Mouse (Mus musculus) intestine, embryonic 14.5 days (tissue): Measurements from ENCODE around the gene Mark4. TPM values are rescaled to one million over a fixed set of nuclear protein-coding genes. Genes with fewer than 3 reads are reported as not detected.

Source experiments
- ATAC-seq: fragments of 200-750 bp; cut with Nextera tagmentation; replicated peaks from 2 replicates; pipeline ENCODE4 v1.8.0; 2017; ENCODE audit warnings: low read depth, moderate number of reproducible peaks, moderate TSS enrichment, moderate library complexity; ENCODE audit not compliant: low FRiP score, low TSS enrichment
- DNase-seq: peaks from one replicate; pipeline ENCODE4 v3.0.0-alpha.2; 2018; ENCODE audit warnings: low spot score
- H3K27ac ChIP-seq: fragments of 300-500 bp; sonication (generic); 2 replicates; pipeline ENCODE4 v1.5.1; 2014; ENCODE audit warnings: low read depth, mild to moderate bottlenecking, control low read depth
- H3K27me3 ChIP-seq: fragments of 300-500 bp; sonication (generic); replicated peaks from 2 replicates; pipeline ENCODE4 v1.6.1; 2014; ENCODE audit warnings: low read length, control low read depth; ENCODE audit not compliant: control insufficient read depth, insufficient read depth
- H3K36me3 ChIP-seq: fragments of 300-500 bp; sonication (generic); 2 replicates; pipeline ENCODE4 v1.6.1; 2014; ENCODE audit warnings: low read length, control low read depth; ENCODE audit not compliant: control insufficient read depth, insufficient read depth
- H3K4me1 ChIP-seq: fragments of 300-500 bp; sonication (generic); replicated peaks from 2 replicates; pipeline ENCODE4 v1.6.1; 2014; ENCODE audit warnings: low read length, control low read depth, mixed read lengths; ENCODE audit not compliant: control insufficient read depth, insufficient read depth
- H3K4me2 ChIP-seq: fragments of 300-500 bp; sonication (generic); 2 replicates; pipeline ENCODE4 v1.6.1; 2014; ENCODE audit warnings: low read length
- H3K4me3 ChIP-seq: fragments of 300-500 bp; sonication (generic); 2 replicates; pipeline ENCODE4 v1.5.1; 2014; ENCODE audit warnings: low read depth, low read length, control low read depth, mixed read lengths
- H3K9ac ChIP-seq: fragments of 300-500 bp; sonication (generic); 2 replicates; pipeline ENCODE4 v1.6.1; 2014; ENCODE audit warnings: mild to moderate bottlenecking, low read length
- H3K9me3 ChIP-seq: fragments of 300-500 bp; sonication (generic); 2 replicates; pipeline ENCODE4 v1.6.1; 2016; ENCODE audit warnings: low read length, control low read depth; ENCODE audit not compliant: control insufficient read depth
- WGBS: fragments of 180-500 bp; shearing (Covaris S2); extraction: QIAGEN DNeasy Blood & Tissue Kit; methylation state at CpG from one replicate; pipeline ENCODE4 v1.1.7; 2014; 5-methylcytosine and 5-hydroxymethylcytosine counted together
- polyA plus RNA-seq: library from polyadenylated mRNA; unstranded; fragments of >200 nt; fragmentation: Nextera tagmentation; extraction: Ambion mirVana; gene quantifications from 2 replicates; pipeline ENCODE4 v1.2.1, GENCODE M21; 2014

Gene Mark4
- polyA plus RNA-seq, 1 experiment from 2014 or later, result 8.5 TPM

GRCm38 (mm10) chr7:19456628-19457027 is 2.0 kb downstream of the Mark4 start:
- Histone ChIP-seq H3K4me3 (peak overlapping the region; percentile 91; the same call in 1 of the 2 replicates), H3K4me1 (peaks cover 14% of the 10 kb centered on the region), H3K9ac (no peak overlapping the region), H3K4me2 (peak overlapping the region; percentile 83), H3K27ac (no peak overlapping the region), H3K27me3 (no peaks in the 10 kb centered on the region), H3K36me3 (peaks cover 11% of the 10 kb centered on the region; the same call in 1 of the 2 replicates), H3K9me3 (no peaks in the 10 kb centered on the region)
- DNase-seq (no peak), ATAC-seq (no peak)
- 89% methylated on average over 7 of the region's 7 CpGs for WGBS

GRCm38 (mm10) chr7:19455819-19456495 is 2.7 kb downstream of the Mark4 start:
- H3K9me3 ChIP-seq, result no peaks in the 10 kb centered on the region
- H3K4me2 ChIP-seq, result no peak overlapping the region
- H3K9ac ChIP-seq, result no peak overlapping the region
- H3K4me1 ChIP-seq, result peaks cover 14% of the 10 kb centered on the region
- WGBS, result 74% methylated on average over 11 of the region's 11 CpGs
- H3K36me3 ChIP-seq, result peaks cover 17% of the 10 kb centered on the region
- no peak overlapping the region for H3K4me3 ChIP-seq
- ATAC-seq (no peak), DNase-seq (no peak)
- H3K27ac ChIP-seq, result no peak overlapping the region
- no peaks in the 10 kb centered on the region for H3K27me3 ChIP-seq

- WGBS, result 94% methylated on average over 4 of the region's 4 CpGs
Measured at GRCm38 (mm10) chr7:19455186-19455585, 3.4 kb downstream of the Mark4 start.

GRCm38 (mm10) chr7:19449165-19449564 is 9.5 kb downstream of the Mark4 start:
- no peak overlapping the region for H3K27ac ChIP-seq
- no peak for DNase-seq
- no peak for ATAC-seq
- WGBS, result 90% methylated on average over 12 of the region's 12 CpGs
- no peaks in the 10 kb centered on the region for H3K9me3 ChIP-seq
- peaks cover 60% of the 10 kb centered on the region for H3K36me3 ChIP-seq
- H3K27me3 ChIP-seq, result no peaks in the 10 kb centered on the region
- no peaks in the 10 kb centered on the region for H3K4me1 ChIP-seq
- H3K9ac ChIP-seq, result no peak overlapping the region
- H3K4me2 ChIP-seq, result no peak overlapping the region
- no peak overlapping the region for H3K4me3 ChIP-seq

More at GRCm38 (mm10) chr7:19455186-19455585, 3.4 kb downstream of the Mark4 start:
- Histone ChIP-seq H3K4me2 (no peak overlapping the region), H3K4me1 (peaks cover 14% of the 10 kb centered on the region), H3K4me3 (no peak overlapping the region), H3K27me3 (no peaks in the 10 kb centered on the region), H3K9ac (no peak overlapping the region), H3K27ac (no peak overlapping the region), H3K9me3 (no peaks in the 10 kb centered on the region), H3K36me3 (peaks cover 20% of the 10 kb centered on the region)
- no peak for DNase-seq
- no peak for ATAC-seq

GRCm38 (mm10) chr7:19447689-19448088 is 10.9 kb downstream of the Mark4 start:
- Histone ChIP-seq H3K36me3 (peaks cover 68% of the 10 kb centered on the region), H3K9ac (no peak overlapping the region), H3K4me1 (no peaks in the 10 kb centered on the region), H3K4me3 (no peak overlapping the region), H3K9me3 (no peaks in the 10 kb centered on the region), H3K4me2 (no peak overlapping the region), H3K27me3 (no peaks in the 10 kb centered on the region), H3K27ac (no peak overlapping the region)
- WGBS, result 93% methylated on average over 16 of the region's 16 CpGs
- ATAC-seq (no peak), DNase-seq (no peak)

GRCm38 (mm10) chr7:19444801-19445200 is 13.8 kb downstream of the Mark4 start:
- peaks cover 81% of the 10 kb centered on the region for H3K36me3 ChIP-seq
- no peaks in the 10 kb centered on the region for H3K4me1 ChIP-seq
- DNase-seq (no peak), ATAC-seq (no peak)
- H3K4me3 ChIP-seq, result no peak overlapping the region
- H3K27ac ChIP-seq, result no peak overlapping the region
- no peak overlapping the region for H3K4me2 ChIP-seq
- WGBS, result 81% methylated on average over 12 of the region's 12 CpGs
- no peaks in the 10 kb centered on the region for H3K27me3 ChIP-seq
- H3K9ac ChIP-seq, result no peak overlapping the region
- no peaks in the 10 kb centered on the region for H3K9me3 ChIP-seq

- Histone ChIP-seq H3K9me3 (no peaks in the 10 kb centered on the region), H3K27ac (no peak overlapping the region), H3K27me3 (no peaks in the 10 kb centered on the region), H3K4me2 (no peak overlapping the region), H3K9ac (no peak overlapping the region), H3K4me1 (no peaks in the 10 kb centered on the region), H3K36me3 (peaks cover 71% of the 10 kb centered on the region), H3K4me3 (no peak overlapping the region)
- WGBS, result 44% methylated on average over 3 of the region's 3 CpGs
- DNase-seq, result peak; percentile 97
- ATAC-seq, result no peak; the same call in 1 of the 2 replicates
Measured at GRCm38 (mm10) chr7:19443344-19443743, 15.3 kb downstream of the Mark4 start.

GRCm38 (mm10) chr7:19441448-19442091 is 17.1 kb downstream of the Mark4 start:
- Histone ChIP-seq H3K4me3 (no peak overlapping the region), H3K9ac (no peak overlapping the region), H3K9me3 (no peaks in the 10 kb centered on the region), H3K4me1 (no peaks in the 10 kb centered on the region), H3K27me3 (no peaks in the 10 kb centered on the region), H3K4me2 (no peak overlapping the region), H3K27ac (no peak overlapping the region), H3K36me3 (peaks cover 66% of the 10 kb centered on the region)
- WGBS, result 88% methylated on average over 9 of the region's 9 CpGs
- no peak for DNase-seq
- ATAC-seq, result no peak

- ATAC-seq (no peak), DNase-seq (no peak)
- H3K27ac ChIP-seq, result no peak overlapping the region
- H3K36me3 ChIP-seq, result peaks cover 83% of the 10 kb centered on the region
- H3K9ac ChIP-seq, result no peak overlapping the region
- H3K9me3 ChIP-seq, result no peaks in the 10 kb centered on the region
- no peaks in the 10 kb centered on the region for H3K27me3 ChIP-seq
- 91% methylated on average over 9 of the region's 9 CpGs for WGBS
- no peaks in the 10 kb centered on the region for H3K4me1 ChIP-seq
- H3K4me2 ChIP-seq, result no peak overlapping the region
- H3K4me3 ChIP-seq, result no peak overlapping the region
Measured at GRCm38 (mm10) chr7:19437048-19437447, 21.6 kb downstream of the Mark4 start.
